Mouse (Mus musculus): Measurements from ENCODE around the gene Fhod1. TPM values are rescaled to one million over a fixed set of nuclear protein-coding genes. Genes with fewer than 3 reads are reported as not detected.

The Fhod1 gene
- total RNA-seq, 2 experiments from 2014 or later: 2.3 to 3.7 TPM

DNA sequence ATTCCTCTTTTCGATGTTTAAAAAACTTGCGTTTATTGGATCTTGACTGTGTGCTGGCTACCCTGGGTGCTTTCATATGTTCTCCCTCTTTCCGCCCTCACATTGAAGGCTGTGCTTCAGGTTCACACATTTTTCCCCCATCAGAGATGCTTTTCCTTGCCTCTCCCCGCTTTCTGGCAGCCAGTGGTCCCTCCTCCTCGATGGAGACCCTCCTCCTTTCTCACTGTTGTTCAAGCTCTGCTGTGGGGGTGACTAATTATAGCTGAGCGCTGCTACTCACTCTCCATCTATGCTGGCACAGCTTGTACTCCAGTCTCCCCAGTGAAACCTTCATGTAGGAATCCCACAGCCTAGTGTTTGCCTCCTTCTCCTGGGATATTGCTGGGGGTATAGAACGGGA lies 2.4 kb upstream of the Fhod1 start:
- DNase-seq (ENCODE audit: low spot score in 2 of 2): peak; percentile 19 to 37
- intact Hi-C loops (cut with DNase I): no loop called here

- peak; percentile 43 to 52 for DNase-seq (ENCODE audit: low spot score in 2 of 2)
- intact Hi-C loops (cut with DNase I): no loop called here
Measured at GRCm38 (mm10) chr8:105349096-105349771, 1.5 kb upstream of the Fhod1 start.

- peak; percentile 54 to 59 for DNase-seq (ENCODE audit: low spot score in 2 of 2)
- intact Hi-C loops (cut with DNase I): no loop called here
Measured at GRCm38 (mm10) chr8:105348450-105349095, 820 bp upstream of the Fhod1 start, which contains the start of gene Slc9a5. Slc9a5 (plus strand) TSS chr8:105348843.

GRCm38 (mm10) chr8:105346611-105347427 lies 934 bp downstream of the Fhod1 start:
- intact Hi-C loops (cut with DNase I): no loop called here

DNA sequence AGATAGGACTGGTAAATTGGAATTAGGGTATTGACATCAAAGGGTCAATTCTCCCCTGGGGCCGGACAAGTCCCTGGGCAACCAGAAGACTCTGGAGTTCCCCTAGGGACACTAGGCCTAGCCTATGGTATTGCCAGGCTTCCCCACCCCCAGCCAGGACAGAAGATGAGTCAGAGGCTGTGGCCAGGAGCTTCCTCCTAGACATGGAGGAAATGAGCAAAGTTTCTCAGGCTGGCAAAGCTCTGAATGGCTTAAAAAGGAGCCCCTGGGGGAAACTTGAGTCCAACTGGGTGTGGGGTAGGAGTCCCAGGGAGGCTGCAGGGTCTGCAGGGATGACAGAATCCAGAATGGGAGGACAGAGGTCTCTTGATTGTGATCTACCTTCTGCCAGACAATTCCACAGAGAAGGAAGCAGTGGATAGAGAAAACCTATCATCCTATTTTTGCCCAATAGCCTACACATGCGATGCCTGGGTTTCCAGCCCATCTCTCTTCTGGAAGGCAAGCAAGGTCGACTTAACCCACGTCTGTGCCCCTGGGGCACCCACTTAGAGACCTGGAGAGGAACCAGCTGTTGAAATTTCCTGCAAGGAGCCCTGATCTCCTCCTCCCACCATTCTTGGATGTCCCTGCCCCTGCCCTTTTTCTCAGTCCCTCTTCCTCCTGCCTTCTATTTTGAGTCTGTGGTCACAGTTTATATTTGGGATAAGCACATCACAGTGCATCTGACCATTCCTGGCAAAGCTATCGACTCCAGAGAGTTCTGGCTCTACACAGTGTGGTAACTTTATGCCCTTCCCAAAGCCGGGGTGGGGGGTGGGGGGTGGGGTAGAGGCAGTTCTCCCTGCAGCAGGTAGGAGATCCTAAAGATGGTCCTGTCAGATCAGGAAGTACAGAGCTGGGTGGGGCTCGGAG lies 2.4 kb downstream of the Fhod1 start:
- intact Hi-C loops (cut with DNase I): no loop called here

More at GRCm38 (mm10) chr8:105346611-105347427, 934 bp downstream of the Fhod1 start:
- DNase-seq (ENCODE audit: low spot score in 2 of 2): peak; percentile 40 to 56

DNA sequence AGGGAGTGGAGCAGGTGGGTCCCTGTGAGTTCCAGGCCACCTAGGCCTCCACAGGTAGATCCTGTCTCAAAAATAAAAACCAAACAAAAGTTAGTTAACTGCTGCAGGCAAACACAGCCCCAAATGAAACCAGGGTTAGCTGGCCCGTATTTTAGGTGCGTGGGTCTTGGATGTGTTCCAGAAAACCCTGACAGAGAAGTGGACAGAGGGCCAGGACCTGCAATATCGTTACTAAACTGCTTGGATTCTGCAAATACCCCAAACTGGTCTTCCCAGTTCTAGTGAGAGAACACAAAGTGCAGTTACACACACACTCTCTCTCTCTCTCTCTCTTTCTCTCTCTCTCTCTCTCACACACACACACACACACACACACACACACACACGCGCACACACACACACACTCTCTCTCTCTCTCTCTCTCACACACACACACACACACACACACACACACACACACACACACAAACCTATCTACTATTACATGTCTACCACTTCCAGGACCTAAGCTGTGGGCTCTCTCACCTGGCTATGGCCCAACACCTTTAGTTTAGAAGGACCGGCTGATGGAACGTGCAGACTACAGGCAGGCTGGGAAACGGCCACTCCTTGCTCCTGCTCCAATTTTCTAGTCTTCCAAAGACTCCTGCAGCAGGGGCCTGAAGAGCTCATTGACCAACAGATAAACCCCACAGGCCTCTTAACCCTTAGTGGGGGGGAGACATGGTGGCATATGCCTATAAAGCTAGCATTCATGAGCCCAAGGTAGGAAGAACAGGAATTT lies 3.8 kb downstream of the Fhod1 start:
- DNase-seq (ENCODE audit: low spot score in 2 of 2): no peak
- intact Hi-C loops (cut with DNase I): no loop called here

More for the DNA sequence above, 2.4 kb downstream of the Fhod1 start:
- DNase-seq (ENCODE audit: low spot score in 2 of 2): no peak

DNA sequence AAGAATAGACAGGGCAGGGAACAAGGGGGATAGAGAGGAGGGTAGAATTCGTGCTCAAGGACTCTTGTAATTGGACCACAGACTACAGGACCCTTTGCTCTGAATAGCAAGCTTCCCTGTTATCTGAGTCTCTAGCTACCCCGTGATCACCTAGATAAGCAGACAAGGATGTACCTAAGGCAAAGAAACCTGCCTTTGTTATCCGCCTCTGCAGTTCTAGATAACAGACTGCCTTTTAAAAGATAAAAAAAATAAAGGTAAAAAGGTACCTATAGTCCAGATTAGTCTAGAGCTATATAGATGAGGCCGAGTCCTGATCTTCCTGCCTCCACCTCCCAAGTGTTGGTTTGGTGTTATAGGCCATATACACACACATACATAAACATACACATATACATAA lies 5.0 kb downstream of the Fhod1 start:
- intact Hi-C loops (cut with DNase I): no loop called here
- no peak for DNase-seq (ENCODE audit: low spot score in 2 of 2)

DNA sequence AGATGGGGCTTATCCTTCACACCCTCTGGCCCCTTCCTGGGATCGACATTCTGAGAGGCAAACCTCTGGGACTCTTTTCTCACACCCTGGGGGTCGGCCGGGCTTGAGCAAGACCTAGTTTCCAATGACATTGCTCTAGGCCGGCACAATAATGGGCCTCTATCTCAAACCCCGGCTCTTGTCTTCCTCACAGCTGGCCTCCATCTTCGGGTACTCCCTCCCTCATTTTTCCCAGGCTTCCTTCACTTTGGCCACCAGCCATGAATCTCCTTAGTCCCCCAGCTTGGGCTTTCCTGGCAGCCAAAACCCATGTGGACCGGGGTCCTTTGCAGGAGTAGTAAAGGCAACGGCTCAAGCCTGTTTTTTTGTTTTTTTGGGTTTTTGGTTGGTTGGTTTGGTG lies 6.4 kb downstream of the Fhod1 start:
- intact Hi-C loops (cut with DNase I): no loop called here
- no peak for DNase-seq (ENCODE audit: low spot score in 2 of 2)

DNA sequence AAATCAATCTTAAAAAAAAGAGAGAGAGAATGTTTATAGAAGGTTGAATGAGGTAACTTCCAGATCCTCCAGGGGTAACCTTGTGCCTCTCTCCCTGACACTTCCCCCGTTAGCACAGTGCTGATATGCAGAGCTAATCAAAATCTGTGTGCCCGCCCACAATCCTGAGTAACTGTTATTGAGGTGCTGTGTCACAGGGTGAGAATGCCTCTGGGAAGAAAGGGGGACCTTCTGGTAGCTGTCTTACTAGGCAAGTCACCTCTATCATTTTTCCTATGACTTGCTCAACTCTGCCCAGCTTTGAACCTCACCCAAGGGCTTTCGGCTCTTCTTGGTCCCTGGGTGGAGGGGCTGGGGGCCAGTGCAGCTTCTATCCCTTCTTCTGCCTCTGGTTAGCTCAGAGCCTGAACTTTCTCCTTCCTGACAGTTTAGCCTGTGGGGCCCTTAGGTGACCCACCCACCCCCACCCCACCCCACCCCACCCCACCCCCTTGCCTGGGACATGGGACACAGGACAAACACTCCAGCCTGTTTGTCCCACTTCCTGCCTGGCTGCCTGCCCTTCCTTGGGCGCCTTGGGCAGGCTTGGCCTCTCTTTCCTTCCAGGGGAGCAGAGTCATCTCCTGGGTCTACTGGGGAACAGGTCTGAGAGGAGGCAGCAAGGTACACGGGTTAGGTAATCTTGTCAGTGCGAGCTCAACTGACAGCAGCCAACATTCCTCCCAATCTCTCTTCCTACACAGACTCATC lies 7.7 kb downstream of the Fhod1 start:
- intact Hi-C loops (cut with DNase I): no loop called here
- no peak for DNase-seq (ENCODE audit: low spot score in 2 of 2)

DNA sequence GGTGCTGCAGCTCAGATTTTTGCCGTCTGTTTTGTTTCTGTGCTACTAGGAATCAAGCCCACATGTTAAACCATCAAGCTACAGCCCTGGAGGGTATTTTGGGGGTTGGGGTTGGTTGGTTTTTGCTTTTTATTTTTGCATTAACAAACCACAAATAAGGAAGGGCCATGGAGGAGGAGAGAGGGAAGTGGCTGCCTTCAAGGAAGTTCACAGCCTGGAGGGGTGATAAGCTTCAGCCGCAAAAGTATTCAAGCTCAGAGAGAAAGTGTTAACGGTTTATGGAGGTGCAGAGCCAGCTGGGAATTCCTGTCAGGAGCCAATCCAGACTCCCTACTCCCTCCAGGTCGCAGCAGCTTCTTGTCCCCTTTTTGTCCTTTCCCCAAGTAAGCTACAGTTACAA lies 8.8 kb downstream of the Fhod1 start:
- intact Hi-C loops (cut with DNase I): no loop called here
- no peak for DNase-seq (ENCODE audit: low spot score in 2 of 2)

- DNase-seq (ENCODE audit: low spot score in 2 of 2): no peak
Measured at GRCm38 (mm10) chr8:105336373-105337130, 11.2 kb downstream of the Fhod1 start.

GRCm38 (mm10) chr8:105332523-105332922 lies 15.2 kb downstream of the Fhod1 start:
- no peak for DNase-seq (ENCODE audit: low spot score in 2 of 2)
- intact Hi-C loops (cut with DNase I): no loop called here

More at GRCm38 (mm10) chr8:105336373-105337130, 11.2 kb downstream of the Fhod1 start:
- intact Hi-C loops (cut with DNase I): no loop called here

DNA sequence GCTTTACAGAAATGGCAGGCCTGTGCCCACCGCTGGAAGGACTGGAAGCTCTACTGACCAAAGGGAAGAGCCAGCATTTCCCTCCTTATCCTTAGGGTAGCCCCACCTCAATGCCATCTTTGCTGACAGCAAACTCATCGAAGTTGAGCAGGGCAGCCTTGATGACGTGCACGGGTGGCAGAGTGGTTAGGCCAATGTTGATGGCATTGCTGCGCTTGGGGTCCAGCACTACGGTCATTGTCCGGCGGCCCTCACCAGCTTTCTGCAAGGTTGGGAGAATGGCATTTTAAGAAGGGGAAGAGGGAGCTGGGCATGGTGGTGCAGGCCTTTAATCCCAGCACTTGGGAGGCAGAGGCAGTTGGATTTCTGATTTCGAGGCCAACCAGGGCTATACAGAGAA lies 15.8 kb downstream of the Fhod1 start:
- DNase-seq (ENCODE audit: low spot score in 2 of 2): no peak
- intact Hi-C loops (cut with DNase I): no loop called here

DNA sequence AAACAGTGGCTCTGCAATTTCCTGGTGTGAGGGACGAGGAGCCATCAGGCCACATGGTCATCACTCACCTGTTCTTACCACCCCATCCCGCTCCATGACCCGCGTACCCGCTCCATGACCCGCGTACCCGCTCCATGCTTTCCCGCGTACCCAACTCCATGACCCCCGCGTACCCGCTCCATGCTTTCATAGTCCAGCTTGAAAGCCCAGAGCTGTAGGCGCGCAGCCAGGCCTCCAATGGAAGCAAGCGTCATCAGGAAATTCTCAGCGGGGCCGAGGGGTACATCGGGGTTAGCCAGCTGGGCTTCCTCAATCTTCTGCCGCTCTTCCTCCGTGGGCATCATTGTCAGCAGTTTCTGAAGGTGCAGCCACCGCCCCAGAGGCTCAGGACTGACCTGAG lies 16.3 kb downstream of the Fhod1 start:
- no peak for DNase-seq (ENCODE audit: low spot score in 2 of 2)
- intact Hi-C loops (cut with DNase I): no loop called here

GRCm38 (mm10) chr8:105330325-105330724 lies 17.4 kb downstream of the Fhod1 start:
- intact Hi-C loops (cut with DNase I): no loop called here
- no peak for DNase-seq (ENCODE audit: low spot score in 2 of 2)

GRCm38 (mm10) chr8:105326968-105327367 lies 20.8 kb downstream of the Fhod1 start:
- DNase-seq (ENCODE audit: low spot score in 2 of 2): no peak
- intact Hi-C loops (cut with DNase I): no loop called here

GRCm38 (mm10) chr8:105326141-105326672 lies 21.5 kb downstream of the Fhod1 start, which contains the start of the genes Lrrc29 and Tmem208:
Lrrc29 (minus strand) TSS chr8:105326278.
Tmem208 (plus strand) TSS chr8:105326354.
- DNase-seq (ENCODE audit: low spot score in 2 of 2): peak; percentile 95 to 96
- intact Hi-C loops (cut with DNase I): no loop called here

All from left cerebral cortex, postnatal 36 days (tissue).